18 mouse cellular contexts compared by ENCODE assay signal in the genomic region with DNA sequence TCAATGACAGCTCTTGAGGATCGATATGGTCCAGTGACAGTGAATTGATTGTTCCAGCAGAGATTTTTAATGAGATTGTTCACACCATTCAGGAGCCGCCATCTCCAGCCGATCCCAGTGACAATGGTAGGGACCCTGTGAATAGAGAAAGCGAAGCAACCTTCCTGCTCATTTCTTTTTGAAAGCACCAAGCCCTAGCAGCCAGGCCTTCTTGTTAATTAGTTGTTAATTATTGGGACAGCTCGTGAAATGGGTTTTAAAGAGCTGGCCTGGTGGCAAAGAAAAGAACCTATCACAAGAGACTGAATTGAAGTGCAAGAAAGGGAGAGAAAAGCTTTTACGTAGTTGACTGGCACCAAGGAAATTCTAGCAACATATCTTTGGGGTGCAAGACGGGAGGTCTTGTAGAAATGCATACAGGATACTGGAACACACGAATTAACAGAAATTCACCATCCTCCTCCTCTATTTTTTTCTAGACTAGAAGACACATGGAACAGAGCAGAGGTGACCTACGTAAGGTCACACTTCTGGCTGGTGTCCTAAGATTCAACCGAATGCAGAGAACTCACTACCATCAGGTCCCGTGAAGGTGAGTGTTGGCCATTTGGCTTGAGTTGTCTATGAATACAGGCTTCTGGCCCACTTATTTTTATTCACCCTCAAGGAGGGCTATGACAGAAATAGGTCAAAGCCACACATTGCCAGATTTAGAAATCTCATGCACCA.
DNase-seq lines count a peak whose midpoint lies in the region; ATAC-seq lines count a peak whose summit lies in the region.
"Had no signal": no experiment of that assay in that cellular context is flagged by ENCODE, and none has a peak within 500 bp of the region (broad histone marks: within the 10 kb centered on the region; RNA-seq: fewer than 3 reads in every experiment).

No protein-coding gene starts in this region.

- no peak overlapping the region for H3K9ac ChIP-seq in neural tube, embryonic 11.5 days (ENCODE audit: low read length)
- H3K9ac ChIP-seq in neural tube, embryonic 15.5 days (replicated peaks): no peak overlapping the region
- H3K9ac ChIP-seq in forebrain, embryonic 15.5 days (replicated peaks): no peak overlapping the region
- no peak overlapping the region for H3K9ac ChIP-seq in midbrain, embryonic 15.5 days
- H3K9ac ChIP-seq: intestine, embryonic 15.5 days; kidney, embryonic 15.5 days; lung, embryonic 14.5 days had no signal

- H3K27me3 ChIP-seq in neural tube, embryonic 11.5 days (ENCODE audit: control insufficient read depth, insufficient read depth, low read length): no peaks in the 10 kb centered on the region
- H3K27me3 ChIP-seq in neural tube, embryonic 15.5 days (replicated peaks): no peaks in the 10 kb centered on the region
- H3K27me3 ChIP-seq in forebrain, embryonic 15.5 days: no peaks in the 10 kb centered on the region
- H3K27me3 ChIP-seq in midbrain, embryonic 15.5 days (replicated peaks): 0 out of 2 replicates have a peak, but pooled peaks cover 3% of the 10 kb centered on the region
- H3K27me3 ChIP-seq: intestine, embryonic 15.5 days; kidney, embryonic 15.5 days had no signal

- no peak overlapping the region for H3K27ac ChIP-seq in neural tube, embryonic 11.5 days (ENCODE audit: low read depth, low read length)
- no peak overlapping the region for H3K27ac ChIP-seq in neural tube, embryonic 15.5 days (replicated peaks)
- peak overlapping the region; percentile 65 for H3K27ac ChIP-seq in forebrain, embryonic 15.5 days (replicated peaks)
- no peak overlapping the region for H3K27ac ChIP-seq in midbrain, embryonic 15.5 days
- H3K27ac ChIP-seq: embryonic facial prominence, embryonic 10.5 days; intestine, embryonic 15.5 days; kidney, embryonic 15.5 days; macrophage had no signal

- H3K4me2 ChIP-seq in neural tube, embryonic 11.5 days (ENCODE audit: low read depth): no peak overlapping the region
- H3K4me2 ChIP-seq in neural tube, embryonic 15.5 days: no peak overlapping the region
- H3K4me2 ChIP-seq in forebrain, embryonic 15.5 days (replicated peaks): no peak overlapping the region
- no peak overlapping the region for H3K4me2 ChIP-seq in midbrain, embryonic 15.5 days
- H3K4me2 ChIP-seq: intestine, embryonic 15.5 days; kidney, embryonic 15.5 days; lung, embryonic 14.5 days had no signal

- no peaks in the 10 kb centered on the region for H3K36me3 ChIP-seq in neural tube, embryonic 11.5 days (ENCODE audit: control insufficient read depth, insufficient read depth, low read length)
- H3K36me3 ChIP-seq in neural tube, embryonic 15.5 days: no peaks in the 10 kb centered on the region
- no peaks in the 10 kb centered on the region for H3K36me3 ChIP-seq in forebrain, embryonic 15.5 days
- no peaks in the 10 kb centered on the region for H3K36me3 ChIP-seq in midbrain, embryonic 15.5 days (replicated peaks)
- H3K36me3 ChIP-seq: embryonic facial prominence, embryonic 10.5 days; intestine, embryonic 15.5 days; kidney, embryonic 15.5 days had no signal

- no peaks in the 10 kb centered on the region for H3K9me3 ChIP-seq in neural tube, embryonic 11.5 days (ENCODE audit: control insufficient read depth, low read length)
- no peaks in the 10 kb centered on the region for H3K9me3 ChIP-seq in neural tube, embryonic 15.5 days (replicated peaks)
- no peaks in the 10 kb centered on the region for H3K9me3 ChIP-seq in forebrain, embryonic 15.5 days
- H3K9me3 ChIP-seq in midbrain, embryonic 15.5 days: no peaks in the 10 kb centered on the region
- H3K9me3 ChIP-seq: embryonic facial prominence, embryonic 10.5 days; intestine, embryonic 15.5 days; kidney, embryonic 15.5 days had no signal

- DNase-seq in neural tube, embryonic 11.5 days (ENCODE audit: low spot score): no peak
- peak; percentile 17 for DNase-seq in embryo, embryonic 9.5 days (ENCODE audit: extremely low spot score)
- DNase-seq in testis, postnatal 14 days (ENCODE audit: low spot score): no peak
- no peak for DNase-seq in urinary bladder, postnatal 36 days (ENCODE audit: low spot score in 2 of 2)
- DNase-seq: adrenal gland, adult 8-10 months; cerebellum, adult 9-10 months; heart, postnatal 10 days; lung, embryonic 14.5 days; right cerebral cortex, postnatal 25 days had no signal

- 47% methylated on average over 11 of the region's 11 CpGs for WGBS in neural tube, embryonic 11.5 days
- WGBS in neural tube, embryonic 15.5 days: 35% methylated on average over 11 of the region's 11 CpGs
- WGBS in forebrain, embryonic 15.5 days: 9% methylated on average over 11 of the region's 11 CpGs
- WGBS in midbrain, embryonic 15.5 days: 20% methylated on average over 11 of the region's 11 CpGs

- H3K4me3 ChIP-seq in neural tube, embryonic 11.5 days (ENCODE audit: low read depth, low read length): no peak overlapping the region
- H3K4me3 ChIP-seq in neural tube, embryonic 15.5 days (replicated peaks): no peak overlapping the region
- H3K4me3 ChIP-seq in forebrain, embryonic 15.5 days: no peak overlapping the region
- H3K4me3 ChIP-seq in midbrain, embryonic 15.5 days: no peak overlapping the region
- H3K4me3 ChIP-seq: embryonic facial prominence, embryonic 10.5 days; erythroblast, embryonic 14.5 days; intestine, embryonic 15.5 days; kidney, embryonic 15.5 days had no signal

- peak; percentile 41; the same call in 1 of the 2 replicates for ATAC-seq in neural tube, embryonic 11.5 days (ENCODE audit: insufficient read depth, low FRiP score, low TSS enrichment)
- ATAC-seq in neural tube, embryonic 15.5 days (ENCODE audit: low FRiP score): no peak
- ATAC-seq in forebrain, embryonic 15.5 days (replicated peaks): peak; percentile 83
- 0 out of 2 replicates have a peak, but pooled peaks have one; percentile 9 for ATAC-seq in midbrain, embryonic 15.5 days (replicated peaks)
- ATAC-seq: CD4-positive, CD25-positive, alpha-beta regulatory T cell, adult 4 months; intestine, embryonic 15.5 days had no signal

- H3K4me1 ChIP-seq in neural tube, embryonic 11.5 days (ENCODE audit: control insufficient read depth, insufficient read depth, low read length): no peaks in the 10 kb centered on the region
- H3K4me1 ChIP-seq in neural tube, embryonic 15.5 days: no peaks in the 10 kb centered on the region
- peaks cover 22% of the 10 kb centered on the region for H3K4me1 ChIP-seq in forebrain, embryonic 15.5 days
- peaks cover 5% of the 10 kb centered on the region; the same call in 1 of the 2 replicates for H3K4me1 ChIP-seq in midbrain, embryonic 15.5 days
- H3K4me1 ChIP-seq: intestine, embryonic 15.5 days had no signal
